Mouse (Mus musculus) forebrain, postnatal 0 days (tissue): ENCODE data around the gene Dcps. TPM values are rescaled to one million over a fixed set of nuclear protein-coding genes. Genes with fewer than 3 reads are reported as not detected.

Experiments
- ATAC-seq: fragments of 200-750 bp; cut with Nextera tagmentation; 2 replicates; pipeline ENCODE4 v1.8.0; 2017; ENCODE audit warnings: mild to moderate bottlenecking, moderate library complexity
- DNase-seq: peaks from one replicate; pipeline ENCODE4 v3.0.0-alpha.2; 2015
- H3K27ac ChIP-seq: fragments of 300-500 bp; sonication (generic); 2 replicates; pipeline ENCODE4 v1.5.1; 2014; ENCODE audit warnings: low read depth, mild to moderate bottlenecking, antibody characterized with exemption, low read length, moderate library complexity, mixed read lengths
- H3K27me3 ChIP-seq: fragments of 300-500 bp; sonication (generic); 2 replicates; pipeline ENCODE4 v1.6.1; 2014; ENCODE audit warnings: mild to moderate bottlenecking, low read length, mixed read lengths; ENCODE audit not compliant: insufficient read depth
- H3K36me3 ChIP-seq: fragments of 300-500 bp; sonication (generic); 2 replicates; pipeline ENCODE4 v1.6.1; 2014; ENCODE audit warnings: mild to moderate bottlenecking, moderate library complexity; ENCODE audit not compliant: insufficient read depth
- H3K4me1 ChIP-seq: fragments of 300-500 bp; sonication (generic); 2 replicates; pipeline ENCODE4 v1.6.1; 2014; ENCODE audit warnings: antibody characterized with exemption; ENCODE audit not compliant: insufficient read depth
- H3K4me2 ChIP-seq: fragments of 300-500 bp; sonication (generic); 2 replicates; pipeline ENCODE4 v1.6.1; 2014; ENCODE audit warnings: low read depth, mild to moderate bottlenecking, moderate library complexity
- H3K4me3 ChIP-seq: fragments of 300-500 bp; sonication (generic); 2 replicates; pipeline ENCODE4 v1.5.1; 2014; ENCODE audit warnings: low read depth, low read length, mixed read lengths
- H3K9ac ChIP-seq: fragments of 300-500 bp; sonication (generic); 2 replicates; pipeline ENCODE4 v1.6.1; 2014; ENCODE audit warnings: mild to moderate bottlenecking
- H3K9me3 ChIP-seq: fragments of 300-500 bp; sonication (generic); 2 replicates; pipeline ENCODE4 v1.6.1; 2016; ENCODE audit warnings: low read length
- CTCF ChIP-seq: sonication (generic); IDR thresholded peaks from 2 replicates; pipeline ENCODE4 v1.5.1; 2016; ENCODE audit warnings: antibody characterized with exemption, control low read depth, low read depth
- WGBS: fragments of 180-500 bp; shearing (Covaris S2); extraction: QIAGEN DNeasy Blood & Tissue Kit; methylation state at CpG from one replicate; pipeline ENCODE4 v1.1.7; 2014; 5-methylcytosine and 5-hydroxymethylcytosine counted together
- polyA plus RNA-seq: library from polyadenylated mRNA; unstranded; fragments of >200 nt; fragmentation: Nextera tagmentation; extraction: Ambion mirVana; gene quantifications from 2 replicates; pipeline ENCODE4 v1.2.1, GENCODE M21; 2015
- total RNA-seq: library from RNA; depleted of rRNA; stranded (reverse); fragments of >200 nt; gene quantifications from 2 replicates; pipeline ENCODE4 v1.2.3, GENCODE M21; 2014

The Dcps gene
- total and polyA plus RNA-seq, 2 experiments from 2014 or later, result 48.5 to 63.6 TPM

DNA sequence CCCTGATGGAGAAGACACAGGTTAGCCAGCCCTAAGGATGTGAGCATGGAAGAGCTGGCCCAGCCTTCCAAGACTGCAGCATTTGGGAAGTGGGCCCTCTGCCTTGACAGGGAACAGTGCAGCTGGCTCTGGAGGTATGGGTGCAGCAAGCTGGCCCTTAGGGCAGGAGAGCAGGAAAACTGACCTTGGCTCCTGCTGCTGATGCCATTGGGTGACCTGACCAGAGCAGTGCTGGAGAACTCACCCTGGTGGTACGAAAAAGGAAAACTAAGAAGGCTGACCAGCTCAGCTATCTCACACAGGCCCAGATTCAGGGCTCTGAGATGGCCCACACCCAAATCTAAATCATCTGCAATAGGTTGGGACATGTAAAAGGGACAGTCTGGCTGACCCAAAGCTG, 30.0 kb downstream of the Dcps start:
- Histone ChIP-seq H3K27ac (no peak overlapping the region), H3K36me3 (no peaks in the 10 kb centered on the region), H3K9ac (no peak overlapping the region), H3K4me1 (no peaks in the 10 kb centered on the region), H3K4me2 (no peak overlapping the region), H3K27me3 (no peaks in the 10 kb centered on the region), H3K9me3 (no peaks in the 10 kb centered on the region), H3K4me3 (no peak overlapping the region)
- ATAC-seq, result no peak
- TF ChIP-seq CTCF, result no peak
- no peak for DNase-seq
- WGBS, result 86% methylated on average over 1 of the region's 1 CpGs

DNA sequence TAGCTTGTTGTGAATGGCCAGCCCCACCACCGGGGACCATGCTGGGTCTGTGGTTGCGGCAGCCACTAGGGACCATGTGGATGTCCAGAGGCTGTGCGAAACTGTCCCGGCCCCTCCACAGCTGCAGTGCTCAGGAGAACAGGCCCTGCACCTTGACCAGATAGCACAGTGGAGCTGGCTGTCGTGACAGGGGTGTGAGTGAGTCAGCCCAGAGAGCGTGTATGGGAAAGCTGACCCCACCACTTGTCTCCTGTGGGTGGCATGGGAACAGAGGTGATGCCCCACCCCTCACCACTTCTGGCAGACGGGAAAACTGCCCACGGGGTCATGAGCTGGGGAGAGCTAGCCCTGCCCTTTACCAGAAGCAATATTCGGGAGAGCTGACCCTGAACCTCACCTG, 30.7 kb downstream of the Dcps start:
- no peaks in the 10 kb centered on the region for H3K4me1 ChIP-seq
- no peak for TF ChIP-seq CTCF
- H3K4me2 ChIP-seq, result no peak overlapping the region
- no peak for DNase-seq
- ATAC-seq, result no peak
- no peak overlapping the region for H3K4me3 ChIP-seq
- no peaks in the 10 kb centered on the region for H3K9me3 ChIP-seq
- whole genome bisulfite sequencing, result 92% methylated on average over 9 of the region's 9 CpGs
- no peaks in the 10 kb centered on the region for H3K36me3 ChIP-seq
- no peaks in the 10 kb centered on the region for H3K27me3 ChIP-seq
- H3K27ac ChIP-seq, result no peak overlapping the region
- no peak overlapping the region for H3K9ac ChIP-seq

DNA sequence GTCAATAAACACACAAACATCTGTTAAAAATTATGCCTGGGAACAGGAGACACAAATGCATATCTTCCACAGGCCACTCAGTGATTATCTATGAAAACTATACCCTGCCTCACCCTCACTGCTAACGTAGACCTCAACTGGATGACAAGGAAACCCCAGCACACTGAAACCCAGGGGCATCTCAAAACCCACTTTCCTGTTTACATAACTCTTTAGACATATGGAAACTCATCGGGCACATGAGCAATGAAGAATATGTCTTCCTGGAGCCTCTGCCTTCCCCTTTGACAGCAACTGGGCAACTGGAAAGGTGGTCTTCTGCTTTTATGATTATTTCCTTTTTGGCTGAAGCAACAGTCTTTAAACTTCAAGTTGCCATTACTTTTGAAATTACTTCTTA, 33.6 kb downstream of the Dcps start:
- no peak overlapping the region for H3K4me3 ChIP-seq
- no peak overlapping the region for H3K27ac ChIP-seq
- no peak for DNase-seq
- no peak for ATAC-seq
- no peaks in the 10 kb centered on the region for H3K27me3 ChIP-seq
- H3K4me1 ChIP-seq, result no peaks in the 10 kb centered on the region
- H3K9me3 ChIP-seq, result no peaks in the 10 kb centered on the region
- H3K9ac ChIP-seq, result no peak overlapping the region
- no peak overlapping the region for H3K4me2 ChIP-seq
- H3K36me3 ChIP-seq, result no peaks in the 10 kb centered on the region
- no peak for TF ChIP-seq CTCF
- WGBS, result 91% methylated on average over 2 of the region's 2 CpGs

DNA sequence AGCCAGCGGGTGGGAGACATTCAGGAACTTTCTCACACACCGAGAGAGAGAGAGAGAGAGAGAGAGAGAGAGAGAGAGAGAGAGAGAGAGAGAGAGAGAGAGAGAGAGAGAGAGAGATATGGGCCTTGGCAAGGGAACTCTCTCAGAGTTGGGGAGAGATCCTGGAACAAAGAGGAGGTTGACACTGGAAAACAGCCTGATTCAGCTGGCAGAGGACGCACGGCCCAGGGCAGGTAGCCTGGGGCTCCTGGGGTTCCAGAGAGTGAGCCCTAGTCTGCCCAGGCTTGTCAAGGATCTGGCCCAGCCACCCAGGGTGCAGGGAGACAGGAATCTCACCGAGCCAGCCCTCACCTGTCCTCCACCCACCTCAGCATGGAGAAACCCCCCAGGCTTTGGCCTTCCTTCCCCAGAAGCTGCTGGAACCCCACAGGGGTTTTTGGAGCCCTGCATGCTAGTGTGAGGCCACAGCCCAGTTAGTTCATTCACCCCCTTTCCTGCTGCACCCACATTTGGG, 36.6 kb downstream of the Dcps start:
- H3K9me3 ChIP-seq, result no peaks in the 10 kb centered on the region
- H3K4me1 ChIP-seq, result no peaks in the 10 kb centered on the region
- H3K4me3 ChIP-seq, result no peak overlapping the region
- no peak overlapping the region for H3K9ac ChIP-seq
- H3K36me3 ChIP-seq, result no peaks in the 10 kb centered on the region
- no peak for TF ChIP-seq CTCF
- 71% methylated on average over 5 of the region's 5 CpGs for WGBS
- DNase-seq (no peak), ATAC-seq (no peak)
- no peak overlapping the region for H3K4me2 ChIP-seq
- H3K27ac ChIP-seq, result no peak overlapping the region
- no peaks in the 10 kb centered on the region for H3K27me3 ChIP-seq

DNA sequence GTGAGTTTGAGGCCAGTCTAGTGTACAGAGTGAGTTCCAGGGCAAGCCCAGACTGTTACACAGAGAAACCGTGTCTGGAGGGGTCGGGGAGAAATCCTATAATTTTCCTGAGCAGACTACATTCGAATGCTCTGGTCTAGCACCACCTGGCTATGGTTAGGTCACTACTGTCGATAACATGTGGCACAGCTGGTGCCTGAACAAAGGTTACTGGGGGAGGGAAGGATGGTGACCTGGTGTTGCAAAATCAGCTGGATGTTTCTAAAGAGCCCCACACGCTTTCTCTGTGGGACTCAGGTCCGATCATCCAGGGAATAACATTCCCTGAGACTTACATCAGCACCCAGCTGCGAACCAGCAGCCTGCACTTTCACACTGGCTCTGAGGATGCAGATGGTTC, 37.8 kb downstream of the Dcps start:
- Histone ChIP-seq H3K36me3 (no peaks in the 10 kb centered on the region), H3K4me1 (no peaks in the 10 kb centered on the region), H3K4me3 (no peak overlapping the region), H3K9me3 (no peaks in the 10 kb centered on the region), H3K27me3 (no peaks in the 10 kb centered on the region), H3K27ac (no peak overlapping the region), H3K9ac (no peak overlapping the region), H3K4me2 (no peak overlapping the region)
- no peak for TF ChIP-seq CTCF
- WGBS, result 85% methylated on average over 7 of the region's 7 CpGs
- DNase-seq (no peak), ATAC-seq (no peak)

DNA sequence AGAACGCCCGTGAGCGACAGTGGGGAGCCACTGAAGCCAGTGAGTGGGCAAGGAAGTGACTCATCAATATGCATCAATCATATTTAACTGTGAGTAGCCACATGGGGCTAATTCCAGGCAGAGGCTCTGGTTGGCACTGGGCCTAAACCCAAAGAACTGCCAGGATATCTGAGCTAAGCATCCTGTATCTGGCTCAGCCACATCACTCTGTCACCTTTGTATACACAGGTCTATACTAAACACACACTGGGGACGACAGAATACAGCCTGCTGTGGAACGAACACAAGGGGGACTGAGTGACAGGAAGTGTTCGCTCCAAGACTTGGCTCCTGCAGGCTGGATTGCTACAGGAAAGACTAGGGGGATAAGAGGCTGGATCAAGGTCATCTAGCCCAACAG, 40.3 kb downstream of the Dcps start:
- Histone ChIP-seq H3K27ac (no peak overlapping the region), H3K4me2 (no peak overlapping the region), H3K4me1 (no peaks in the 10 kb centered on the region), H3K9ac (no peak overlapping the region), H3K4me3 (no peak overlapping the region), H3K36me3 (no peaks in the 10 kb centered on the region), H3K9me3 (no peaks in the 10 kb centered on the region), H3K27me3 (no peaks in the 10 kb centered on the region)
- no peak for DNase-seq
- TF ChIP-seq CTCF, result no peak
- WGBS, result 65% methylated on average over 6 of the region's 6 CpGs
- no peak for ATAC-seq

DNA sequence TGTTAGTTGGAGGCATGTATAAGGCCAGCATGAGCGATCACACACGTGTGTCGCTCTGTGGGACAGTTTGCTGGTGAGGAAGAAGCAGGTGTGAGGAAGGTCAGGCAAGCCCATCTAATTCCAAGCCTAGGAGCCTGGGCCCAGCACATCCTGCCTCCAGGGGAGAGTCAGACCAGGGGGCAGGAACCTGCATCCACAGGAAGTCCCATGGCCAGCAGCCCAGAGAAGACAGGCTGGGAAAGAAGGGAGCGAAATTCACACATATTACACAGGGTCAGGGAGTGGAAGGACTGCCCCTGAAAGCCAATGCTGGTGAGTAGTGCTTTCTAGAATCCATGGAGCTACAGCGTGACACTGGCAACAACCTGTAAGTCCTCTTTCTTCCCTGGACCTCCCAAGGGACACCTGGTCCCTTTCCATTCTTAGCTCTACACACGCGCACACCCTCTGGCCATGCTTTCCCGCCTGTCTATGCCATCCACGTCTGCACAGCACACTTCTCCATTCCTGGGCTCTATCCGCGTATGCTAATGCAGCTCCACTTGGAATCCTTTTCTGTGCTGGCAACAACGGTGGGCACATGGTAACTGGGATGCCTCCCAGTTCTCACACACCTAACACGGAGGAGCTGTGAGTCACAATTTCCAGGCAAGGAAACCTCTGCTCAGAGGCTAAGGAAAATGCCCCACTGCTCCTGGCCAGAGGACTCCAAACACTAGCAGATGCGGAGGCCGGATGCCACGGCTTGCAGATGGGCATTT, 44.0 kb downstream of the Dcps start:
- DNase-seq, result peak; percentile 73
- ATAC-seq, result peak; percentile 61; the same call in 1 of the 2 replicates

More for the DNA sequence above, 44.0 kb downstream of the Dcps start:
- no peak for TF ChIP-seq CTCF
- no peak overlapping the region for H3K27ac ChIP-seq
- no peaks in the 10 kb centered on the region for H3K9me3 ChIP-seq
- H3K4me2 ChIP-seq, result no peak overlapping the region
- H3K4me1 ChIP-seq, result no peaks in the 10 kb centered on the region
- peaks cover 5% of the 10 kb centered on the region; the same call in 1 of the 2 replicates for H3K36me3 ChIP-seq
- H3K9ac ChIP-seq, result no peak overlapping the region
- H3K4me3 ChIP-seq, result no peak overlapping the region
- WGBS, result 68% methylated on average over 16 of the region's 16 CpGs
- H3K27me3 ChIP-seq, result no peaks in the 10 kb centered on the region
